Mouse (Mus musculus): ENCODE measurements around the gene Neb. TPM values are rescaled to one million over a fixed set of nuclear protein-coding genes. Genes with fewer than 3 reads are reported as not detected.

Neb gene
- total and polyA plus RNA-seq, 3 experiments = 0.12 to 0.70 TPM; not detected in 1

GRCm38 (mm10) chr2:52424747-52425522, 46.7 kb upstream of the Neb start, which contains the start of gene Arl5a:
Gene Arl5a (minus strand): TSS chr2:52424901.
- H3K27me3 ChIP-seq (ENCODE audit: control insufficient read depth in 1 of 2, insufficient read depth in 2 of 2, low read length in 2 of 2) = peaks cover 0 to 4% of the 10 kb centered on the region in 2 experiments; a peak in 2 of 4 replicates
- H3K36me3 ChIP-seq (ENCODE audit: control insufficient read depth in 1 of 2, insufficient read depth in 2 of 2, low read length in 2 of 2) = peaks cover 0 to 9% of the 10 kb centered on the region in 2 experiments; a peak in 2 of 4 replicates
- peak within 1 kb of the TSS; percentile 23; the same call in 1 of the 2 replicates for H3K27ac ChIP-seq (ENCODE audit: control insufficient read depth, low read depth, low read length)
- H3K4me1 ChIP-seq (ENCODE audit: control insufficient read depth in 1 of 2, insufficient read depth in 2 of 2, low read length in 2 of 2) = peaks cover 0 to 8% of the 10 kb centered on the region in 2 experiments; a peak in 3 of 4 replicates
- peak; percentile 87 for DNase-seq (ENCODE audit: low read depth, low spot score)
- no peaks in the 10 kb centered on the region for H3K9me3 ChIP-seq (replicated peaks; ENCODE audit: insufficient read depth, low read length)
- H3K9ac ChIP-seq (ENCODE audit: control insufficient read depth, low read depth, low read length, poor library complexity, severe bottlenecking) = peak within 1 kb of the TSS; percentile 82
- H3K4me3 ChIP-seq (ENCODE audit: control insufficient read depth in 1 of 2, insufficient read depth in 1 of 2, low read depth in 2 of 2, low read length in 2 of 2) = peak within 1 kb of the TSS; percentile 96 to 98
- TF ChIP-seq TBP (IDR thresholded peaks at IDR 0.05; ENCODE audit: low read depth, low read length) (0 out of 2 replicates have a peak, but pooled peaks have one; percentile 8), USF1 (IDR thresholded peaks at IDR 0.05; ENCODE audit: low read depth, low read length) (no peak), HCFC1 (IDR thresholded peaks at IDR 0.05; ENCODE audit: low read depth, low read length) (peak; percentile 71), EP300 (IDR thresholded peaks at IDR 0.05; ENCODE audit: low read depth in 1 of 2, low read length in 2 of 2) (no peak), GABPA (IDR thresholded peaks at IDR 0.05; ENCODE audit: low read depth, low read length) (no peak), NRF1 (IDR thresholded peaks at IDR 0.05; ENCODE audit: insufficient read depth, low read depth, low read length, poor library complexity, severe bottlenecking) (peak; percentile 80), TAL1 (IDR thresholded peaks at IDR 0.05; ENCODE audit: low read length) (no peak), POLR2A (IDR thresholded peaks at IDR 0.05; ENCODE audit: control insufficient read depth in 1 of 2, insufficient read depth in 1 of 2, low read depth in 1 of 2, low read length in 2 of 2, poor library complexity in 1 of 2) (peak; percentile 59 to 71; a peak in 3 of 4 replicates), USF2 (IDR thresholded peaks at IDR 0.05; ENCODE audit: borderline replicate concordance in 1 of 2, insufficient read depth in 1 of 2, low read depth in 1 of 2, low read length in 2 of 2) (no peak), NELFE (IDR thresholded peaks at IDR 0.05; ENCODE audit: low read depth, low read length) (peak; percentile 40; the same call in 1 of the 2 replicates), ZNF384 (IDR thresholded peaks at IDR 0.05; ENCODE audit: low read depth, low read length) (peak; percentile 97), ZKSCAN1 (IDR thresholded peaks at IDR 0.05; ENCODE audit: low read depth, low read length) (peak; percentile 40; the same call in 1 of the 2 replicates), MYB (IDR thresholded peaks at IDR 0.05; ENCODE audit: low read depth, low read length) (no peak), RAD21 (IDR thresholded peaks at IDR 0.05; ENCODE audit: low read depth, low read length) (no peak), ETS1 (IDR thresholded peaks at IDR 0.05; ENCODE audit: low read depth, low read length) (no peak)
- H3K79me2 ChIP-seq (ENCODE audit: control insufficient read depth, insufficient read depth, low read length, poor library complexity) = peaks cover 43% of the 10 kb centered on the region

- Histone ChIP-seq H3K4me1 (ENCODE audit: control insufficient read depth in 1 of 2, insufficient read depth in 2 of 2, low read length in 2 of 2) (peaks cover 0 to 8% of the 10 kb centered on the region in 2 experiments; a peak in 3 of 4 replicates), H3K9ac (ENCODE audit: control insufficient read depth, low read depth, low read length, poor library complexity, severe bottlenecking) (peak overlapping the region; percentile 82)
- DNase-seq (ENCODE audit: low read depth, low spot score) = peak; percentile 60
These were observed 46.0 kb upstream of the Neb start for GRCm38 (mm10) chr2:52424248-52424728.

More at GRCm38 (mm10) chr2:52424248-52424728, 46.0 kb upstream of the Neb start:
- Histone ChIP-seq H3K27me3 (ENCODE audit: control insufficient read depth in 1 of 2, insufficient read depth in 2 of 2, low read length in 2 of 2) (peaks cover 0 to 4% of the 10 kb centered on the region in 2 experiments; a peak in 2 of 4 replicates), H3K79me2 (ENCODE audit: control insufficient read depth, insufficient read depth, low read length, poor library complexity) (peaks cover 49% of the 10 kb centered on the region), H3K4me3 (ENCODE audit: control insufficient read depth in 1 of 2, insufficient read depth in 1 of 2, low read depth in 2 of 2, low read length in 2 of 2) (peak overlapping the region; percentile 96 to 98), H3K9me3 (replicated peaks; ENCODE audit: insufficient read depth, low read length) (no peaks in the 10 kb centered on the region), H3K27ac (ENCODE audit: control insufficient read depth, low read depth, low read length) (no peak overlapping the region; the same call in 1 of the 2 replicates), H3K36me3 (ENCODE audit: control insufficient read depth in 1 of 2, insufficient read depth in 2 of 2, low read length in 2 of 2) (peaks cover 0 to 9% of the 10 kb centered on the region in 2 experiments; a peak in 2 of 4 replicates)
- TF ChIP-seq EP300 (IDR thresholded peaks at IDR 0.05; ENCODE audit: low read depth in 1 of 2, low read length in 2 of 2) (no peak), ZKSCAN1 (IDR thresholded peaks at IDR 0.05; ENCODE audit: low read depth, low read length) (no peak), POLR2A (IDR thresholded peaks at IDR 0.05; ENCODE audit: control insufficient read depth in 1 of 2, insufficient read depth in 1 of 2, low read depth in 1 of 2, low read length in 2 of 2, poor library complexity in 1 of 2) (no peak), MAZ (IDR thresholded peaks at IDR 0.05; ENCODE audit: low read depth, low read length) (0 out of 2 replicates have a peak, but pooled peaks have one; percentile 9), USF1 (IDR thresholded peaks at IDR 0.05; ENCODE audit: low read depth, low read length) (no peak), ZMIZ1 (IDR thresholded peaks at IDR 0.05; ENCODE audit: low read depth, low read length) (no peak), POLR2AphosphoS5 (IDR thresholded peaks at IDR 0.05; ENCODE audit: borderline replicate concordance, low read depth, low read length) (no peak), NRF1 (IDR thresholded peaks at IDR 0.05; ENCODE audit: insufficient read depth, low read depth, low read length, poor library complexity, severe bottlenecking) (no peak)

Measured in MEL (cell line).